Mouse (Mus musculus) C2C12 (cell line): ENCODE results near the gene Hsd11b2.

Source experiments
- CEBPB ChIP-seq: IDR thresholded peaks from one replicate; pipeline ENCODE4 v1.6.1; 2011; ENCODE audit warnings: low read depth, mild to moderate bottlenecking, control low read depth, moderate library complexity
- CTCF ChIP-seq: IDR thresholded peaks from one replicate; pipeline ENCODE4 v1.5.1; 2011; ENCODE audit not compliant: control insufficient read depth, insufficient read depth, insufficient read length
- FOSL1 ChIP-seq: IDR thresholded peaks from one replicate; pipeline ENCODE4 v1.8.0; 2011; ENCODE audit warnings: mild to moderate bottlenecking, low read length; ENCODE audit not compliant: poor library complexity, insufficient read depth, severe bottlenecking
- MAX ChIP-seq: IDR thresholded peaks from one replicate; pipeline ENCODE4 v1.6.1; 2011; ENCODE audit warnings: mild to moderate bottlenecking, control low read depth
- MYOD1 ChIP-seq: IDR thresholded peaks from one replicate; pipeline ENCODE4 v1.6.1; 2011; ENCODE audit warnings: low read depth; ENCODE audit not compliant: control insufficient read depth, insufficient read length
- MYOG ChIP-seq: IDR thresholded peaks from one replicate; pipeline ENCODE4 v1.6.1; 2011; ENCODE audit not compliant: control insufficient read depth, insufficient read length; ENCODE audit errors: extremely low read depth
- USF1 ChIP-seq: IDR thresholded peaks from one replicate; pipeline ENCODE4 v1.6.1; 2011; ENCODE audit warnings: low read depth, mild to moderate bottlenecking, control low read depth, moderate library complexity

GRCm38 (mm10) chr8:105516018-105516645 is 2.4 kb upstream of the Hsd11b2 start:
- TF ChIP-seq CTCF = peak; percentile 81
- TF ChIP-seq MYOG = no peak
- no peak for TF ChIP-seq MAX
- no peak for TF ChIP-seq USF1
- TF ChIP-seq FOSL1 = no peak
- no peak for TF ChIP-seq MYOD1
- TF ChIP-seq CEBPB = no peak
